Mouse (Mus musculus): ENCODE results near the gene Met. TPM values are rescaled to one million over a fixed set of nuclear protein-coding genes. Genes with fewer than 3 reads are reported as not detected.

Gene Met
- polyA plus RNA-seq, 1 experiment from 2014 or later: 2.9 TPM

- DNase-seq (ENCODE audit: low spot score) (no peak), ATAC-seq (replicated peaks; ENCODE audit: insufficient number of reproducible peaks, low FRiP score, low TSS enrichment, low read depth) (no peak)
- no peak overlapping the region for H3K4me2 ChIP-seq (ENCODE audit: low read depth, low read length)
- H3K27ac ChIP-seq (replicated peaks; ENCODE audit: low read depth, low read length): no peak overlapping the region
- no peaks in the 10 kb centered on the region for H3K4me1 ChIP-seq (ENCODE audit: control insufficient read depth, insufficient read depth, low read length)
- H3K36me3 ChIP-seq (replicated peaks; ENCODE audit: control insufficient read depth, insufficient read depth, low read depth, low read length): no peaks in the 10 kb centered on the region
- H3K27me3 ChIP-seq (ENCODE audit: control insufficient read depth, insufficient read depth, low read length): no peaks in the 10 kb centered on the region
- 82% methylated on average over 11 of the region's 11 CpGs for WGBS
- H3K9me3 ChIP-seq (replicated peaks; ENCODE audit: control insufficient read depth, low read length): no peaks in the 10 kb centered on the region
- H3K4me3 ChIP-seq (ENCODE audit: low read depth, low read length): no peak overlapping the region
- no peak overlapping the region for H3K9ac ChIP-seq (replicated peaks; ENCODE audit: low read length)
These were observed 132.3 kb downstream of the Met start for GRCm38 (mm10) chr6:17595712-17596462.

- Histone ChIP-seq H3K27ac (replicated peaks; ENCODE audit: low read depth, low read length) (no peak overlapping the region), H3K4me1 (ENCODE audit: control insufficient read depth, insufficient read depth, low read length) (no peaks in the 10 kb centered on the region), H3K9ac (replicated peaks; ENCODE audit: low read length) (no peak overlapping the region), H3K9me3 (replicated peaks; ENCODE audit: control insufficient read depth, low read length) (no peaks in the 10 kb centered on the region), H3K36me3 (replicated peaks; ENCODE audit: control insufficient read depth, insufficient read depth, low read depth, low read length) (no peaks in the 10 kb centered on the region), H3K4me3 (ENCODE audit: low read depth, low read length) (no peak overlapping the region), H3K27me3 (ENCODE audit: control insufficient read depth, insufficient read depth, low read length) (no peaks in the 10 kb centered on the region), H3K4me2 (ENCODE audit: low read depth, low read length) (no peak overlapping the region)
- 92% methylated on average over 5 of the region's 5 CpGs for WGBS
- no peak for ATAC-seq (replicated peaks; ENCODE audit: insufficient number of reproducible peaks, low FRiP score, low TSS enrichment, low read depth)
- DNase-seq (ENCODE audit: low spot score): no peak
These were observed 135.8 kb downstream of the Met start for GRCm38 (mm10) chr6:17599373-17599772.

DNA sequence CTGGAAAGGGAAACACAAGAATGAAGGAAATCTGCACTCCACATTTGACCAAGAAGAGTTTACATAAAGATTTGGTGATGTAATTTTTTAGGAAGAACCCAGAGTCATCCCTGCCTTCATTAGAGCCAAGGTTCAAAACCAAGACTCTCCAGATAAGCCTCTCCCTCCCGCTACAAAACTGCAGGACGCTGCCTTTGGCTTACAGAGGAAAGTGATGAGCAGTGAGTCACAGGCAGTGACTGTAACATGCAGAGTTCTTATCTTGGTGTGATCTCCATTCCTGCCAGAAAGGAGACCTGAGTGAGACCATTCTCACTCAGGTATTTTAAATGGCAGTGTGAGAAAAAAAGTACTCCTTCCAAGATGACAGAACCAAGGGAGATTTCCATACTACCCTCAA is 137.9 kb downstream of the Met start:
- Histone ChIP-seq H3K9me3 (replicated peaks; ENCODE audit: control insufficient read depth, low read length) (no peaks in the 10 kb centered on the region), H3K27ac (replicated peaks; ENCODE audit: low read depth, low read length) (no peak overlapping the region), H3K4me3 (ENCODE audit: low read depth, low read length) (no peak overlapping the region), H3K36me3 (replicated peaks; ENCODE audit: control insufficient read depth, insufficient read depth, low read depth, low read length) (no peaks in the 10 kb centered on the region), H3K4me2 (ENCODE audit: low read depth, low read length) (no peak overlapping the region), H3K27me3 (ENCODE audit: control insufficient read depth, insufficient read depth, low read length) (no peaks in the 10 kb centered on the region), H3K9ac (replicated peaks; ENCODE audit: low read length) (no peak overlapping the region), H3K4me1 (ENCODE audit: control insufficient read depth, insufficient read depth, low read length) (no peaks in the 10 kb centered on the region)
- ATAC-seq (replicated peaks; ENCODE audit: insufficient number of reproducible peaks, low FRiP score, low TSS enrichment, low read depth) (no peak), DNase-seq (ENCODE audit: low spot score) (no peak)
- WGBS: 65% methylated on average over 2 of the region's 2 CpGs

- WGBS: 68% methylated on average over 1 of the region's 1 CpGs
- ATAC-seq (replicated peaks; ENCODE audit: insufficient number of reproducible peaks, low FRiP score, low TSS enrichment, low read depth) (no peak), DNase-seq (ENCODE audit: low spot score) (no peak)
These were observed 143.3 kb downstream of the Met start for GRCm38 (mm10) chr6:17606915-17607314.

GRCm38 (mm10) chr6:17611352-17612010 is 147.9 kb downstream of the Met start:
- 89% methylated on average over 11 of the region's 11 CpGs for WGBS
- Histone ChIP-seq H3K4me2 (ENCODE audit: low read depth, low read length) (no peak overlapping the region), H3K4me3 (ENCODE audit: low read depth, low read length) (no peak overlapping the region), H3K27me3 (ENCODE audit: control insufficient read depth, insufficient read depth, low read length) (no peaks in the 10 kb centered on the region), H3K36me3 (replicated peaks; ENCODE audit: control insufficient read depth, insufficient read depth, low read depth, low read length) (no peaks in the 10 kb centered on the region), H3K4me1 (ENCODE audit: control insufficient read depth, insufficient read depth, low read length) (no peaks in the 10 kb centered on the region), H3K9ac (replicated peaks; ENCODE audit: low read length) (no peak overlapping the region), H3K27ac (replicated peaks; ENCODE audit: low read depth, low read length) (no peak overlapping the region), H3K9me3 (replicated peaks; ENCODE audit: control insufficient read depth, low read length) (no peaks in the 10 kb centered on the region)
- ATAC-seq (replicated peaks; ENCODE audit: insufficient number of reproducible peaks, low FRiP score, low TSS enrichment, low read depth): no peak
- DNase-seq (ENCODE audit: low spot score): no peak

More at GRCm38 (mm10) chr6:17606915-17607314, 143.3 kb downstream of the Met start:
- H3K4me2 ChIP-seq (ENCODE audit: low read depth, low read length): no peak overlapping the region
- no peaks in the 10 kb centered on the region for H3K27me3 ChIP-seq (ENCODE audit: control insufficient read depth, insufficient read depth, low read length)
- no peak overlapping the region for H3K4me3 ChIP-seq (ENCODE audit: low read depth, low read length)
- H3K4me1 ChIP-seq (ENCODE audit: control insufficient read depth, insufficient read depth, low read length): no peaks in the 10 kb centered on the region
- H3K27ac ChIP-seq (replicated peaks; ENCODE audit: low read depth, low read length): no peak overlapping the region
- H3K9ac ChIP-seq (replicated peaks; ENCODE audit: low read length): no peak overlapping the region
- H3K36me3 ChIP-seq (replicated peaks; ENCODE audit: control insufficient read depth, insufficient read depth, low read depth, low read length): no peaks in the 10 kb centered on the region
- no peaks in the 10 kb centered on the region for H3K9me3 ChIP-seq (replicated peaks; ENCODE audit: control insufficient read depth, low read length)

GRCm38 (mm10) chr6:17612652-17613051 is 149.1 kb downstream of the Met start:
- H3K4me3 ChIP-seq (ENCODE audit: low read depth, low read length): no peak overlapping the region
- WGBS: 87% methylated on average over 4 of the region's 4 CpGs

DNA sequence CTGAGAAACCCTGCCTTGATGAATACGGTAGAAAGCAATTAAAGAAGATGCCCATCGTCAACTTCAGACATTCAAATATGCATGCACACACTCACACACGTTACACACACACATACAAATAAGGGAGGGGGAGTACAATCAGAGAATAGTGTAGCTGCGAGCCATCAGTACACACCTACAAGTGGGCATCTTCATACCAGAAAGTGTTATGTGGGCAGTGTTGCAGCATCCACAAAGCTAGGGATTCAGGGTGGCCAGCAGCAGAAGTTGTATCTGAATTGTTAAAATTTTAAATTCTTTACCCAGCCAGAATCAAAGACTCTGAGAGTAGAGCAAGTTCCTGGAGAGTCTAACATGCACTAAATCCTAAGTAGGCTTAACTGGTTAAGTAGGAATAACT is 157.2 kb downstream of the Met start:
- no peak for DNase-seq (ENCODE audit: low spot score)
- ATAC-seq (replicated peaks; ENCODE audit: insufficient number of reproducible peaks, low FRiP score, low TSS enrichment, low read depth): no peak
- Histone ChIP-seq H3K36me3 (replicated peaks; ENCODE audit: control insufficient read depth, insufficient read depth, low read depth, low read length) (no peaks in the 10 kb centered on the region), H3K4me3 (ENCODE audit: low read depth, low read length) (no peak overlapping the region), H3K27me3 (ENCODE audit: control insufficient read depth, insufficient read depth, low read length) (no peaks in the 10 kb centered on the region), H3K9me3 (replicated peaks; ENCODE audit: control insufficient read depth, low read length) (no peaks in the 10 kb centered on the region), H3K4me2 (ENCODE audit: low read depth, low read length) (no peak overlapping the region), H3K4me1 (ENCODE audit: control insufficient read depth, insufficient read depth, low read length) (no peaks in the 10 kb centered on the region), H3K27ac (replicated peaks; ENCODE audit: low read depth, low read length) (no peak overlapping the region), H3K9ac (replicated peaks; ENCODE audit: low read length) (no peak overlapping the region)
- 87% methylated on average over 4 of the region's 4 CpGs for WGBS

More at GRCm38 (mm10) chr6:17612652-17613051, 149.1 kb downstream of the Met start:
- Histone ChIP-seq H3K27ac (replicated peaks; ENCODE audit: low read depth, low read length) (no peak overlapping the region), H3K36me3 (replicated peaks; ENCODE audit: control insufficient read depth, insufficient read depth, low read depth, low read length) (no peaks in the 10 kb centered on the region), H3K27me3 (ENCODE audit: control insufficient read depth, insufficient read depth, low read length) (no peaks in the 10 kb centered on the region), H3K9me3 (replicated peaks; ENCODE audit: control insufficient read depth, low read length) (no peaks in the 10 kb centered on the region), H3K9ac (replicated peaks; ENCODE audit: low read length) (no peak overlapping the region), H3K4me1 (ENCODE audit: control insufficient read depth, insufficient read depth, low read length) (no peaks in the 10 kb centered on the region), H3K4me2 (ENCODE audit: low read depth, low read length) (no peak overlapping the region)
- ATAC-seq (replicated peaks; ENCODE audit: insufficient number of reproducible peaks, low FRiP score, low TSS enrichment, low read depth) (no peak), DNase-seq (ENCODE audit: low spot score) (no peak)

- DNase-seq (ENCODE audit: low spot score) (no peak), ATAC-seq (replicated peaks; ENCODE audit: insufficient number of reproducible peaks, low FRiP score, low TSS enrichment, low read depth) (no peak)
- Histone ChIP-seq H3K9ac (replicated peaks; ENCODE audit: low read length) (no peak overlapping the region), H3K27me3 (ENCODE audit: control insufficient read depth, insufficient read depth, low read length) (no peaks in the 10 kb centered on the region), H3K4me3 (ENCODE audit: low read depth, low read length) (no peak overlapping the region), H3K4me2 (ENCODE audit: low read depth, low read length) (no peak overlapping the region), H3K4me1 (ENCODE audit: control insufficient read depth, insufficient read depth, low read length) (no peaks in the 10 kb centered on the region), H3K9me3 (replicated peaks; ENCODE audit: control insufficient read depth, low read length) (no peaks in the 10 kb centered on the region), H3K27ac (replicated peaks; ENCODE audit: low read depth, low read length) (no peak overlapping the region), H3K36me3 (replicated peaks; ENCODE audit: control insufficient read depth, insufficient read depth, low read depth, low read length) (no peaks in the 10 kb centered on the region)
- 40% methylated on average over 3 of the region's 3 CpGs for WGBS
These were observed 157.8 kb downstream of the Met start for GRCm38 (mm10) chr6:17621436-17621835.

Measured in embryonic facial prominence, embryonic 11.5 days (tissue).